Mouse (Mus musculus) stomach, postnatal 0 days (tissue): ENCODE measurements at regions not wholly inside any gene's neighbourhood (a gene's known extent, or its start where the extent isn't known, plus 50 kb on each side); places are given as distances from the start of the nearest gene placed in this dataset.

Experiments used
- CTCF ChIP-seq: IDR thresholded peaks from 2 replicates; pipeline ENCODE4 v1.5.1; 2016; ENCODE audit warnings: antibody characterized with exemption, low read depth, mild to moderate bottlenecking, moderate library complexity
- EP300 ChIP-seq: optimal IDR thresholded peaks from 2 replicates; pipeline ENCODE3; 2016; ENCODE audit warnings: antibody characterized with exemption

DNA sequence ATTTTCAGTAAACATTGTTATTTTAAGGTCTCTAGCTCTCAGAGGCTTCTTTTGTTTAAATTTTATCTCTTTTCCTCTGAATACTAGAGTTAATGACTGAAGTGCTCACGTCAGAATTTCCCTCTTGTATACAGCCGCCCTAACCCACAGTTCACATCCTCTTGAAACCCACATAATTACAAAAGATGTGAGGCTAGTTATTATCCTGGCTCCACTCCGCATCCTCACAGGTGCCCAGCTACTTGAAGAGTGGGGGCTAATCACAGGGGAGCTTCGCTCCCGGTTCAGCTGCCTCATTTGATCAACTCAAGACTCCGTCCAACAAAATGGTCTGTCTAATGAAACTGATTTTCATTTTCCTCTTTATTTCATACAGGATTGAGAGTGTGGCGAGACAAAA, 499.6 kb upstream of the Fam92a start:
- TF ChIP-seq CTCF (no peak), EP300 (no peak)
